Mouse (Mus musculus) thymus, adult 2 months (tissue): Measurements from ENCODE around the gene Gabbr2.

ENCODE experiments used
- CTCF ChIP-seq: fragments of 200-500 bp; IDR thresholded peaks from 2 replicates; pipeline ENCODE4 v1.5.1; 2012; ENCODE audit warnings: mild to moderate bottlenecking, control low read depth, low read length, moderate library complexity, borderline replicate concordance; ENCODE audit not compliant: control insufficient read depth, poor library complexity, insufficient read depth; ENCODE audit errors: extremely low read depth
- POLR2A ChIP-seq: fragments of 200-500 bp; IDR thresholded peaks from 2 replicates; pipeline ENCODE4 v1.6.1; 2012; ENCODE audit warnings: mild to moderate bottlenecking, low read length, control low read depth, moderate library complexity; ENCODE audit not compliant: control insufficient read depth, poor library complexity, insufficient read depth; ENCODE audit errors: extremely low read depth

GRCm38 (mm10) chr4:46754407-46755194 lies 237.1 kb downstream of the Gabbr2 start:
- TF ChIP-seq CTCF, result no peak
- TF ChIP-seq POLR2A, result no peak
